Mouse (Mus musculus): Measurements from ENCODE around the gene Gata1. TPM values are rescaled to one million over a fixed set of nuclear protein-coding genes. Genes with fewer than 3 reads are reported as not detected.

Gata1 gene
- polyA plus RNA-seq, 1 experiment from 2014 or later: 4.9 TPM

DNA sequence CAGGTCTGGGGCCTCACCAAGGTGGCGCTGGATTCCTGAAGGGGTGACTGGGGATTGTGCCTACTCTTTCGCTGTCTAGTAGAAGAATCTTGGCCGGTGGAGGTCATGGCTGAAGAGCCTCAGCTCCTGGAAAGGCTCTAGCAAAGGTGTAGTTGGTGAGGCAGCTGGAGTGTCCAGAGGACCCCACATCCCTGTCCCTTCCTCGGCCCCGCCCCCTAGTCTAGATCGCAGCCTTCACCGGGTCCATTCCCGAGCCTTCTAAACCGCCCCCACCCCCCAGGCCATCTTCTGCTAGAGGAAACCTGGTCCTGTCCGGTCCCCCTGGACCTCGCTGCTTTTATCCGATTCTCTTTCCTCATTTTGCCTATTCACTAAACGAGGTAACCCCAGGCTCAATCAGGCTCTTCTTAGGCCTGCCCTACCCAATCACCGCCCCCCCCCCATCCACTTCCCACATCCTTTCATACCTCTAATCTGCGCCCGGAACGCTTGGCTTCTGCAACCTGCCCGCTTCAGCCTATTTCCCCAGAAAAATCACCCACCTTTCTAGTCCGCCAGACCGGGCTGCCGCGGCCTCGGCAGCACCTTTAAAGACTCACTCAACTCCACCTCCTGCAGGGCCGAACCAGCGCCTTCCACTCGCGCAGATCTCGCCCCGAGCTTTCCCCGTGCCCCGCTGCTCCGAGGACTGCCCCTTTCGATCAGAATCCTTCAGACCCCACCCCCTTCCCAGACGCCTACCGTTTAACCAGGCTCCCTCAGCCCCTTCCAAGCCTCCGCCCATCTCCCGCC, 30.6 kb downstream of the Gata1 start, which contains the start of gene Hdac6:
TSS of gene Hdac6 (minus strand) at position 782 of the 792 bp plus-strand sequence.
- no peaks in the 10 kb centered on the region for H3K9me3 ChIP-seq (ENCODE audit: control insufficient read depth, low read length)
- 22% methylated on average over 34 of the region's 37 CpGs for WGBS
- H3K27me3 ChIP-seq (ENCODE audit: control insufficient read depth, insufficient read depth, low read length): no peaks in the 10 kb centered on the region
- peak within 1 kb of the TSS; percentile 36 for H3K4me3 ChIP-seq (ENCODE audit: low read depth, low read length)
- H3K4me2 ChIP-seq (ENCODE audit: low read depth): peak within 1 kb of the TSS; percentile 39
- DNase-seq (ENCODE audit: low spot score): peak; percentile 18
- peak within 1 kb of the TSS; percentile 41 for H3K9ac ChIP-seq (ENCODE audit: low read length)
- ATAC-seq (ENCODE audit: insufficient read depth, low FRiP score, low TSS enrichment): peak; percentile 98
- H3K27ac ChIP-seq (ENCODE audit: low read depth, low read length): no peak within 1 kb of the TSS
- H3K4me1 ChIP-seq (ENCODE audit: control insufficient read depth, insufficient read depth, low read length): no peaks in the 10 kb centered on the region
- no peaks in the 10 kb centered on the region for H3K36me3 ChIP-seq (ENCODE audit: control insufficient read depth, insufficient read depth, low read length)

DNA sequence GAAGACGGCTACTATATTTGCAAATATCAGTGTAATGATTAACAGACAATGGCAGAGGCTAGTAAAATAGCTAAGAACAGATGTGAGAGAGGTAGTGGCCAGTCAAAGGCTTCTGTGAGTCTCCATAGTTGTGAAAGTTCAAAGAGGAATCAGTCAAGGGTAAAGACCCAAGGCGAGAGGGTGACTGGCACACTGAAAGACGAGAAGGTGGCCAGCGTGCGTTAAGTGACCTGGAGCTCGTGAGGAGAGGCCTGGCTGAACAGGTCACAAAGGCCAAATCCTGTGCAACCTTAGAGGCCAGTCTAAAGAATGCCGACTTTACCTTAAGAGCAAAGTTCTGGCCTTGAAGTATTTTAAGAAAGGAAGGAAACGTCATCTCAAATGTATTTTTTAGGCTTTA, 32.3 kb downstream of the Gata1 start:
- H3K36me3 ChIP-seq (ENCODE audit: control insufficient read depth, insufficient read depth, low read length): no peaks in the 10 kb centered on the region
- ATAC-seq (ENCODE audit: insufficient read depth, low FRiP score, low TSS enrichment): no peak
- H3K9me3 ChIP-seq (ENCODE audit: control insufficient read depth, low read length): no peaks in the 10 kb centered on the region

DNA sequence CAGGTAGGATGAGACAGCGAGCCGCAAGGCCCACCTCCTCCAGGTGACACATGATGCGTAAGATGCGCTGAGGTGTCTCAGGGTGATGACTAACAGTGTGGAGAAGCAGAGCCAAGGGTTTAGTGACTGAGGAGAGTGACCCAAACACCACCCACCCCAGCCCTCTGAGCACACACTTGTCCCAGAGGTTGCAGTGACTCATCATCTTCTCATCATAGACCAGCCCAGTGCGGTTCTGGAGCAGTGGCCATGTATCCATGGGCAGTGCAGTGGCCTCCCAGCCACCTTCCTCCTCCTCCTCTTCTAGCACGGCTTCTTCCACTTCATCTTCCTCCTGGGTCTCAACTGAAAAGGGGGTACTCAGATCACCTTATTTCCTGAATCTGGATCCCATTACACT, 40.2 kb downstream of the Gata1 start:
- no peaks in the 10 kb centered on the region for H3K9me3 ChIP-seq (ENCODE audit: control insufficient read depth, low read length)
- DNase-seq (ENCODE audit: low spot score) (no peak), ATAC-seq (ENCODE audit: insufficient read depth, low FRiP score, low TSS enrichment) (no peak)
- peaks cover 2% of the 10 kb centered on the region; the same call in 1 of the 2 replicates for H3K36me3 ChIP-seq (ENCODE audit: control insufficient read depth, insufficient read depth, low read length)
- no peaks in the 10 kb centered on the region for H3K27me3 ChIP-seq (ENCODE audit: control insufficient read depth, insufficient read depth, low read length)
- 93% methylated on average over 6 of the region's 6 CpGs for WGBS
- no peak overlapping the region for H3K4me3 ChIP-seq (ENCODE audit: low read depth, low read length)
- H3K4me2 ChIP-seq (ENCODE audit: low read depth): no peak overlapping the region
- no peaks in the 10 kb centered on the region for H3K4me1 ChIP-seq (ENCODE audit: control insufficient read depth, insufficient read depth, low read length)
- H3K27ac ChIP-seq (ENCODE audit: low read depth, low read length): no peak overlapping the region
- no peak overlapping the region for H3K9ac ChIP-seq (ENCODE audit: low read length)

More for the DNA sequence above, 32.3 kb downstream of the Gata1 start:
- 81% methylated on average over 8 of the region's 8 CpGs for WGBS
- DNase-seq (ENCODE audit: low spot score): no peak
- H3K4me3 ChIP-seq (ENCODE audit: low read depth, low read length): no peak overlapping the region
- H3K27me3 ChIP-seq (ENCODE audit: control insufficient read depth, insufficient read depth, low read length): no peaks in the 10 kb centered on the region
- H3K27ac ChIP-seq (ENCODE audit: low read depth, low read length): no peak overlapping the region
- H3K9ac ChIP-seq (ENCODE audit: low read length): no peak overlapping the region
- H3K4me1 ChIP-seq (ENCODE audit: control insufficient read depth, insufficient read depth, low read length): no peaks in the 10 kb centered on the region
- H3K4me2 ChIP-seq (ENCODE audit: low read depth): no peak overlapping the region

DNA sequence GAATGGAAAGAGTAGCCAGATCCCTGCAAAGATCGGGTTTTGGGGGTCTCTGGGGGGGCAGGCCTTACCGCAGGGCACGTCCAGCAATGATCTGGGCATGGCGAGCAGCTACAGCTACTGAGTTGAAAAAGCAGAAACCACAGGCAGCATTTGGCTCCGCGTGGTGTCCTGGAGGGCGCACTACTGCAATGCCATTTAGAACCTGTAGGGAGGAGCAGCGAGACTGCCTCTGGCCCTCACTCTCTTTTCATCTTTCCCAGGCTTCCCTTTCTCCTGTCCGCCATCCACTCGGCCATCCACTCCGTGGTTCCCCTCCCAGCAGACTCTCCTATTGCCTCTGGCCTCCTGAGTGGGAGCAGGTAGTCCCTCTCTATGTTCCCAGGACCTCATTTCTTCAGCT, 41.0 kb downstream of the Gata1 start:
- H3K36me3 ChIP-seq (ENCODE audit: control insufficient read depth, insufficient read depth, low read length): peaks cover 2% of the 10 kb centered on the region; the same call in 1 of the 2 replicates
- no peaks in the 10 kb centered on the region for H3K9me3 ChIP-seq (ENCODE audit: control insufficient read depth, low read length)
- 41% methylated on average over 10 of the region's 11 CpGs for WGBS
- no peak overlapping the region for H3K9ac ChIP-seq (ENCODE audit: low read length)
- ATAC-seq (ENCODE audit: insufficient read depth, low FRiP score, low TSS enrichment) (no peak), DNase-seq (ENCODE audit: low spot score) (no peak)
- no peak overlapping the region for H3K27ac ChIP-seq (ENCODE audit: low read depth, low read length)
- H3K4me1 ChIP-seq (ENCODE audit: control insufficient read depth, insufficient read depth, low read length): no peaks in the 10 kb centered on the region
- H3K4me3 ChIP-seq (ENCODE audit: low read depth, low read length): no peak overlapping the region
- H3K27me3 ChIP-seq (ENCODE audit: control insufficient read depth, insufficient read depth, low read length): no peaks in the 10 kb centered on the region
- H3K4me2 ChIP-seq (ENCODE audit: low read depth): no peak overlapping the region

DNA sequence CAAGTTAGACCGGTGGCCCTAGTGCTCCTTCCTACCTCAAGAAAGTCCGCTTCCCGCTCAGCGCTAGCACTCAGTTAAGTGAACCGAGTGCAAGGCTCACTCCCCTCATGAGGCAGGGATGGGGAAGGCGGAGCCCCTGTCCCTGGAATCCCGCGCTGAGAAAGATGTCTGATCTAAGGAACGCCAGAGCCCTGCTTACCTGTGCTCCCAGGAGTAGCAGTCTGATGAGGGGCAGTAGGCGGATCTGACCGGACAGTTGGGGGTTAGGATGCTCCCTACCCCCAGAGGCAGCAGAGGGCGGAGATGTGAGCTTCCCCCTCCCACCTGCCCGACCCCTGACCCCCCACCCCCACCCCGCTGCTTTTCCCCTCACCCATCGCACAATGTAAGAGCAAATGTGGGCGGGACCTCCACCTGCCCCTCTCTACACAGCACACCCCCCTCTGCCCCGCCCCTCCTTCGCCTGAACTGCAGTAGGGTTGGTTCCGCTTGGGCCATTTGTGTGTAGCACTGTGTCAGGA, 49.5 kb downstream of the Gata1 start, which contains the start of gene Eras:
TSS of gene Eras (minus strand) at position 338 of the 521 bp plus-strand sequence.
- no peaks in the 10 kb centered on the region; the same call in 1 of the 2 replicates for H3K9me3 ChIP-seq (ENCODE audit: control insufficient read depth, low read length)
- H3K27ac ChIP-seq (ENCODE audit: low read depth, low read length): no peak within 1 kb of the TSS
- H3K4me3 ChIP-seq (ENCODE audit: low read depth, low read length): no peak within 1 kb of the TSS
- H3K9ac ChIP-seq (ENCODE audit: low read length): no peak within 1 kb of the TSS
- no peaks in the 10 kb centered on the region for H3K4me1 ChIP-seq (ENCODE audit: control insufficient read depth, insufficient read depth, low read length)
- peaks cover 33% of the 10 kb centered on the region for H3K27me3 ChIP-seq (ENCODE audit: control insufficient read depth, insufficient read depth, low read length)
- DNase-seq (ENCODE audit: low spot score): no peak
- H3K4me2 ChIP-seq (ENCODE audit: low read depth): no peak within 1 kb of the TSS
- 22% methylated on average over 18 of the region's 19 CpGs for WGBS
- ATAC-seq (ENCODE audit: insufficient read depth, low FRiP score, low TSS enrichment): no peak
- H3K36me3 ChIP-seq (ENCODE audit: control insufficient read depth, insufficient read depth, low read length): no peaks in the 10 kb centered on the region; the same call in 1 of the 2 replicates

DNA sequence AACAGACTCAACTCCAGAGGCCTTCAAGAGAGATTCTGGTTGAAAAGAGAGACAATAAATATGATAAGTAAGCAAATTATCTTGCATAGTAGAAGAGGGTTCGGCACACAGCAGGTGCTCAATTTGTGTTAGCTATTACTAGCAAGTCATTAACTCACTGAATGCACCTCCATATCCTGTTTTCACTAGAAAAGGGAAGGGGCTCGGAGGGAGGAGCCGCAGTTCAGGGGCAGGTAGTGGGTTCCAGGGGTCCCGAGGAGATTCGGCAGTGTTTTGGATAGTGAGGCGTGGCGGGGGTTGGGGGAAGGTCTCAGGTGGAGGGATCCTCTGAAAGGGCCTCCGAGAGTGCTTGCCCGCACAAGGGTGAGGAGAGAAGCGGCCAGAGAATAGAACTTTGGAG, 50.8 kb downstream of the Gata1 start:
- peaks cover 44% of the 10 kb centered on the region for H3K27me3 ChIP-seq (ENCODE audit: control insufficient read depth, insufficient read depth, low read length)
- ATAC-seq (ENCODE audit: insufficient read depth, low FRiP score, low TSS enrichment) (no peak), DNase-seq (ENCODE audit: low spot score) (no peak)
- no peaks in the 10 kb centered on the region; the same call in 1 of the 2 replicates for H3K9me3 ChIP-seq (ENCODE audit: control insufficient read depth, low read length)
- no peaks in the 10 kb centered on the region; the same call in 1 of the 2 replicates for H3K36me3 ChIP-seq (ENCODE audit: control insufficient read depth, insufficient read depth, low read length)
- 25% methylated on average over 10 of the region's 10 CpGs for WGBS
- H3K4me1 ChIP-seq (ENCODE audit: control insufficient read depth, insufficient read depth, low read length): no peaks in the 10 kb centered on the region
- no peak overlapping the region for H3K27ac ChIP-seq (ENCODE audit: low read depth, low read length)
- H3K4me3 ChIP-seq (ENCODE audit: low read depth, low read length): no peak overlapping the region
- no peak overlapping the region for H3K4me2 ChIP-seq (ENCODE audit: low read depth)
- no peak overlapping the region for H3K9ac ChIP-seq (ENCODE audit: low read length)

DNA sequence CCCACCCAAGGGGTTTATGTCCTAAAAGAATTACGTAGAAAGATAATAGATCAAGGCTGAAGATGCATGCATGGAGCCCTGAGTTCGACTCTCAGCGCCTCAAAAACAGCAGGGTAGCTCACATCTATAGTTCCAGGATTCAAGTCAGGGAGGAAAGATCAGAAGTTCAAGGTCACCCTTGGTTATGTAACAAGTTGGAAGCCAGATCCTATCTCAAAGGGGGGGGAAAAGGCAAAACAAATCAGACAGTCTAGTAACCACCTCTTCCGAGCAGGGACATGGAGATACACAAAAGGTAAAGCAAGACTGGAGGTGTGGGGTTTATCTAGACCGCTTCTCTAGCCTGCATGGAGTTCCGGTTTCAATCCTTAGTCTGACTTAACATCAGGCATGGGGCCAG, 51.6 kb downstream of the Gata1 start:
- Histone ChIP-seq H3K36me3 (ENCODE audit: control insufficient read depth, insufficient read depth, low read length) (no peaks in the 10 kb centered on the region; the same call in 1 of the 2 replicates), H3K9me3 (ENCODE audit: control insufficient read depth, low read length) (no peaks in the 10 kb centered on the region; the same call in 1 of the 2 replicates), H3K4me3 (ENCODE audit: low read depth, low read length) (no peak overlapping the region), H3K9ac (ENCODE audit: low read length) (no peak overlapping the region), H3K27me3 (ENCODE audit: control insufficient read depth, insufficient read depth, low read length) (peaks cover 51% of the 10 kb centered on the region), H3K4me1 (ENCODE audit: control insufficient read depth, insufficient read depth, low read length) (no peaks in the 10 kb centered on the region), H3K27ac (ENCODE audit: low read depth, low read length) (no peak overlapping the region), H3K4me2 (ENCODE audit: low read depth) (no peak overlapping the region)
- ATAC-seq (ENCODE audit: insufficient read depth, low FRiP score, low TSS enrichment) (no peak), DNase-seq (ENCODE audit: low spot score) (no peak)
- 70% methylated on average over 6 of the region's 6 CpGs for WGBS

DNA sequence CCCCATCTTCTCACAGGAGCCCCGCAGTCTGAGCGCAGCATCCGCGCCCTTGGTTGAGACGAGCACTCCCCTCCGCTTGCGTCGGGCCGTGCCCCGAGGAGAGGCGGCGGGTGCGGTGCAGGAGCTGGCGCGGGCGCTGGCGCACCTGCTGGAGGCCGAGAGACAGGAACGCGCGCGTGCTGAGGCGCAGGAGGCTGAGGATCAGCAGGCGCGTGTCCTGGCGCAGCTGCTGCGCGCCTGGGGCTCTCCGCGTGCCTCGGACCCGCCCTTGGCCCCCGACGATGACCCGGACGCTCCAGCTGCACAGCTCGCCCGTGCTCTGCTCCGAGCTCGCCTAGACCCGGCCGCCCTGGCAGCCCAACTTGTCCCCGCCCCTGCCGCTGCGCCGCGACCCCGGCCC, 55.8 kb downstream of the Gata1 start:
- H3K9ac ChIP-seq (ENCODE audit: low read length): peak overlapping the region; percentile 32; the same call in 1 of the 2 replicates
- 10% methylated on average over 38 of the region's 48 CpGs for WGBS
- H3K4me3 ChIP-seq (ENCODE audit: low read depth, low read length): peak overlapping the region; percentile 27
- ATAC-seq (ENCODE audit: insufficient read depth, low FRiP score, low TSS enrichment) (peak; percentile 15), DNase-seq (ENCODE audit: low spot score) (peak; percentile 25)
- H3K36me3 ChIP-seq (ENCODE audit: control insufficient read depth, insufficient read depth, low read length): no peaks in the 10 kb centered on the region
- peak overlapping the region; percentile 47 for H3K4me2 ChIP-seq (ENCODE audit: low read depth)
- no peak overlapping the region for H3K27ac ChIP-seq (ENCODE audit: low read depth, low read length)
- H3K27me3 ChIP-seq (ENCODE audit: control insufficient read depth, insufficient read depth, low read length): peaks cover 41% of the 10 kb centered on the region
- H3K9me3 ChIP-seq (ENCODE audit: control insufficient read depth, low read length): no peaks in the 10 kb centered on the region
- no peaks in the 10 kb centered on the region for H3K4me1 ChIP-seq (ENCODE audit: control insufficient read depth, insufficient read depth, low read length)
